In the genomic region with DNA sequence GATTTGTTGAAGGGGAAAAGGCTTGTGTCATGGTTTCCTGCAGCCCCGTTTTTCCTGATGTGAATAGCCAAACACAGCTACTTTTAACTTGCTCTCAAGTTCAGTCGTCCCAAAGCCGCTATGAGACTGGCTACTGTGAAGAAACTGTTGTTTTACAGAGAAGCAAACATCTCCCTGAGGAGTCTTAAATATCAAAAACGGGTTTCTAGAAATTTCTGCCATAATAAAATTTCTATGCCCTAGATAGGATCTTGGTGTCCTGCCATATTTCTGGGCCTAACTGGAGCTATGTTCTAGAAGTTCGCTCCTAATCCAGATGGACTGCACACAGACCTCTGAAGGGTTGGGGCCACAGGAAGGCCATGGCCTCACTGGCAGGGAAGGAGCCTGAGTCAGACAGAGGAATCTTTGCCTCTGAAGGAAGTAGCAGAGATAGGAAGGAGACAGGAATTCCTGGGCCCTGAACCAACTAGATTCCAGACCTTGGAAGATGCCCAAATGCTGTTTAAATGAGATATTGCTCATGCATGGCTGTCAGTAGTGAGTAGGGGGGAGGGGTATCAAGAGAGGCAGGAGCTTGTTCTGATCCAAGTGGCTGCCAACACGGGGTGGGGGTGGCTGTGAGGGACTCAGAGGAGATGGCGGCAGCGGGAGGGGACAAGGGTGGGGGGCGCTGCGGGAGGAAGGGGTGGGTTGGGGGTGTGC, we compare ENCODE assay signal across 9 mouse cellular contexts. TPM values are rescaled to one million over a fixed set of nuclear protein-coding genes. Genes with fewer than 3 reads are reported as not detected.
A peak's percentile ranks its signal among the peaks of the same experiment; 100 is the strongest.
DNase-seq lines count a peak whose midpoint lies in the region; ATAC-seq and TF ChIP-seq lines count a peak whose summit lies in the region.
"Had no signal": no experiment of that assay in that cellular context is flagged by ENCODE, and none has a peak within 500 bp of the region (broad histone marks: within the 10 kb centered on the region; RNA-seq: fewer than 3 reads in every experiment).

No protein-coding gene starts in this region.

- DNase-seq in cerebellum, postnatal 10 days: peak; percentile 73 to 78
- DNase-seq in cerebellum, adult 18-20 months: no peak
- peak; percentile 91 for DNase-seq in embryonic facial prominence, embryonic 14.5 days (ENCODE audit: low spot score)
- peak; percentile 90 for DNase-seq in lung, postnatal 10 days
- no peak for DNase-seq in thymus, postnatal 14 days

- H3K4me1 ChIP-seq in embryonic facial prominence, embryonic 14.5 days (ENCODE audit: control insufficient read depth, insufficient read depth, low read length): peaks cover 66% of the 10 kb centered on the region
- H3K4me1 ChIP-seq in heart, embryonic 13.5 days: peaks cover 77% of the 10 kb centered on the region
- peaks cover 68% of the 10 kb centered on the region for H3K4me1 ChIP-seq in kidney, embryonic 16.5 days (ENCODE audit: insufficient read depth, low read length)
- peaks cover 17% of the 10 kb centered on the region for H3K4me1 ChIP-seq in testis, adult 2 months (ENCODE audit: control insufficient read depth, insufficient read depth, low read length)

- H3K9ac ChIP-seq in embryonic facial prominence, embryonic 14.5 days (ENCODE audit: low read depth, low read length): no peak overlapping the region
- peak overlapping the region; percentile 76 for H3K9ac ChIP-seq in heart, embryonic 13.5 days
- H3K9ac ChIP-seq in kidney, embryonic 16.5 days (replicated peaks; ENCODE audit: low read length): no peak overlapping the region

- no peak for TF ChIP-seq CTCF in testis, adult 2 months (IDR thresholded peaks at IDR 0.05; ENCODE audit: control insufficient read depth, insufficient read depth, insufficient replicate concordance, low read depth, low read length)

- no peak overlapping the region for H3K4me3 ChIP-seq in embryonic facial prominence, embryonic 14.5 days (ENCODE audit: low read depth, low read length)
- H3K4me3 ChIP-seq in heart, embryonic 13.5 days: peak overlapping the region; percentile 41
- 0 out of 2 replicates have a peak overlapping the region, but pooled peaks have one; percentile 0 for H3K4me3 ChIP-seq in kidney, embryonic 16.5 days (ENCODE audit: low read length)
- 0 out of 2 replicates have a peak overlapping the region, but pooled peaks have one; percentile 11 for H3K4me3 ChIP-seq in testis, adult 2 months (ENCODE audit: control insufficient read depth, low read depth, low read length)
- H3K4me3 ChIP-seq: megakaryocyte, embryonic 14.5 days had no signal

- no peak for TF ChIP-seq POLR2A in testis, adult 2 months (IDR thresholded peaks at IDR 0.05; ENCODE audit: control insufficient read depth, low read depth, low read length)

- 29% methylated on average over 10 of the region's 10 CpGs for WGBS in embryonic facial prominence, embryonic 14.5 days
- WGBS in heart, embryonic 13.5 days: 20% methylated on average over 8 of the region's 10 CpGs
- 30% methylated on average over 9 of the region's 10 CpGs for WGBS in kidney, embryonic 16.5 days

- H3K36me3 ChIP-seq in embryonic facial prominence, embryonic 14.5 days (ENCODE audit: control insufficient read depth, insufficient read depth, low read length): no peaks in the 10 kb centered on the region
- peaks cover 6% of the 10 kb centered on the region for H3K36me3 ChIP-seq in heart, embryonic 13.5 days
- H3K36me3 ChIP-seq in kidney, embryonic 16.5 days (ENCODE audit: insufficient read depth, low read length): no peaks in the 10 kb centered on the region
- no peaks in the 10 kb centered on the region for H3K36me3 ChIP-seq in testis, adult 2 months (ENCODE audit: control insufficient read depth, insufficient read depth, low read length)

- peak overlapping the region; percentile 44; the same call in 1 of the 2 replicates for H3K4me2 ChIP-seq in embryonic facial prominence, embryonic 14.5 days (ENCODE audit: low read depth, low read length)
- H3K4me2 ChIP-seq in heart, embryonic 13.5 days: peak overlapping the region; percentile 60
- peak overlapping the region; percentile 52 for H3K4me2 ChIP-seq in kidney, embryonic 16.5 days (replicated peaks; ENCODE audit: low read depth, low read length)

- no peaks in the 10 kb centered on the region for H3K27me3 ChIP-seq in embryonic facial prominence, embryonic 14.5 days (replicated peaks; ENCODE audit: control insufficient read depth, insufficient read depth, low read length)
- H3K27me3 ChIP-seq in heart, embryonic 13.5 days (replicated peaks): no peaks in the 10 kb centered on the region
- no peaks in the 10 kb centered on the region for H3K27me3 ChIP-seq in kidney, embryonic 16.5 days (ENCODE audit: insufficient read depth, low read length)
- no peaks in the 10 kb centered on the region for H3K27me3 ChIP-seq in testis, adult 2 months (ENCODE audit: control insufficient read depth, insufficient read depth, low read length)

- ATAC-seq in embryonic facial prominence, embryonic 14.5 days (ENCODE audit: low read depth): peak; percentile 34
- ATAC-seq in heart, embryonic 13.5 days (ENCODE audit: extremely low read depth, insufficient number of reproducible peaks, low FRiP score, low TSS enrichment): peak; percentile 65; the same call in 1 of the 2 replicates
- ATAC-seq in kidney, embryonic 16.5 days (ENCODE audit: low FRiP score, low TSS enrichment): peak; percentile 64

- H3K9me3 ChIP-seq in embryonic facial prominence, embryonic 14.5 days (ENCODE audit: control insufficient read depth, low read length): no peaks in the 10 kb centered on the region
- no peaks in the 10 kb centered on the region for H3K9me3 ChIP-seq in heart, embryonic 13.5 days
- H3K9me3 ChIP-seq in kidney, embryonic 16.5 days (ENCODE audit: low read length): no peaks in the 10 kb centered on the region
- H3K9me3 ChIP-seq: megakaryocyte, embryonic 14.5 days had no signal

- peak overlapping the region; percentile 96 for H3K27ac ChIP-seq in embryonic facial prominence, embryonic 14.5 days (replicated peaks; ENCODE audit: low read depth, low read length)
- peak overlapping the region; percentile 94 for H3K27ac ChIP-seq in heart, embryonic 13.5 days (replicated peaks)
- peak overlapping the region; percentile 94 for H3K27ac ChIP-seq in kidney, embryonic 16.5 days (ENCODE audit: low read length)
- no peak overlapping the region for H3K27ac ChIP-seq in testis, adult 2 months (ENCODE audit: control insufficient read depth, insufficient read depth, low read depth, low read length)

RNA-seq across cellular contexts. Expression of gene Ston1, which starts 31.3 kb away (rescaled TPM):
- polyA plus RNA-seq in embryonic facial prominence, embryonic 14.5 days (2014; fragmentation: Nextera tagmentation; extraction: Ambion mirVana): 9.1 and 10.8 TPM in 2 replicates
- 6.4 and 6.5 TPM in 2 replicates for polyA plus RNA-seq in heart, embryonic 13.5 days (2015; fragmentation: Nextera tagmentation; extraction: Ambion mirVana)
- polyA plus RNA-seq in kidney, embryonic 16.5 days (2015; fragmentation: Nextera tagmentation; extraction: Ambion mirVana): 6.3 and 9.3 TPM in 2 replicates
- 18.5 and 19.5 TPM in 2 replicates for polyA plus RNA-seq in testis, adult 2 months (2012; rRNA removed)

RNA-seq across cellular contexts. Expression of gene Gtf2a1l, which starts 39.6 kb away (rescaled TPM):
- 0.47 TPM in 1 of 2 replicates, not detected in the other for polyA plus RNA-seq in embryonic facial prominence, embryonic 14.5 days (2014; fragmentation: Nextera tagmentation; extraction: Ambion mirVana)
- not detected in 2 replicates for polyA plus RNA-seq in heart, embryonic 13.5 days (2015; fragmentation: Nextera tagmentation; extraction: Ambion mirVana)
- polyA plus RNA-seq in kidney, embryonic 16.5 days (2015; fragmentation: Nextera tagmentation; extraction: Ambion mirVana): 0.10 TPM in 1 of 2 replicates, not detected in the other
- polyA plus RNA-seq in testis, adult 2 months (2012; rRNA removed): 371 and 389 TPM in 2 replicates

Comparison
In these comparisons a context has a peak if more than half of its experiments do, and no peak if none do; other contexts are left out.
1. DNase-seq: peak in cerebellum, postnatal 10 days (2 of 2), embryonic facial prominence, embryonic 14.5 days (single experiment) and lung, postnatal 10 days (single experiment); none in cerebellum, adult 18-20 months (0 of 2) and thymus, postnatal 14 days (single experiment).
2. RNA of gene Gtf2a1l, which starts 39.6 kb away (polyA plus RNA-seq): 371 to 389 TPM in testis, adult 2 months; 0.47 TPM in embryonic facial prominence, embryonic 14.5 days, 0.10 TPM in kidney, embryonic 16.5 days and not detected in heart, embryonic 13.5 days; every median in the first group is over 100 times any median in the second.
3. Peak in every context shown above with its lines, with median percentiles within 50 percentile points of each other: ATAC-seq and H3K4me2 ChIP-seq.